Mouse (Mus musculus) testis, adult 2 months (tissue): ENCODE data around the gene Rtkn. TPM values are rescaled to one million over a fixed set of nuclear protein-coding genes. Genes with fewer than 3 reads are reported as not detected.

ENCODE experiments used
- H3K27ac ChIP-seq: fragments of 200-500 bp; 2 replicates; pipeline ENCODE4 v1.5.1; 2012; ENCODE audit warnings: low read depth, low read length; ENCODE audit not compliant: control insufficient read depth, insufficient read depth
- H3K27me3 ChIP-seq: fragments of 200-500 bp; 2 replicates; pipeline ENCODE4 v1.6.1; 2012; ENCODE audit warnings: mild to moderate bottlenecking, low read length, moderate library complexity; ENCODE audit not compliant: control insufficient read depth, insufficient read depth
- H3K36me3 ChIP-seq: fragments of 200-500 bp; 2 replicates; pipeline ENCODE4 v1.6.1; 2012; ENCODE audit warnings: mild to moderate bottlenecking, low read length; ENCODE audit not compliant: control insufficient read depth, insufficient read depth
- H3K4me1 ChIP-seq: fragments of 200-500 bp; 2 replicates; pipeline ENCODE4 v1.6.1; 2012; ENCODE audit warnings: low read length; ENCODE audit not compliant: control insufficient read depth, insufficient read depth
- H3K4me3 ChIP-seq: fragments of 200-500 bp; 2 replicates; pipeline ENCODE4 v1.5.1; 2012; ENCODE audit warnings: low read depth, mild to moderate bottlenecking, low read length, moderate library complexity, mixed read lengths; ENCODE audit not compliant: control insufficient read depth
- CTCF ChIP-seq: fragments of 200-500 bp; IDR thresholded peaks from 2 replicates; pipeline ENCODE4 v1.5.1; 2012; ENCODE audit warnings: low read depth, mild to moderate bottlenecking, inconsistent platforms, low read length, moderate library complexity; ENCODE audit not compliant: control insufficient read depth, insufficient read depth, insufficient replicate concordance
- POLR2A ChIP-seq: fragments of 200-500 bp; IDR thresholded peaks from 2 replicates; pipeline ENCODE4 v1.6.1; 2012; ENCODE audit warnings: low read depth, mild to moderate bottlenecking, inconsistent platforms, low read length, moderate library complexity; ENCODE audit not compliant: control insufficient read depth
- polyA plus RNA-seq: library from polyadenylated mRNA; depleted of rRNA; stranded (reverse); fragments of >200 nt; gene quantifications from 2 replicates; pipeline ENCODE4 v1.2.3, GENCODE M21; 2012; rRNA removed

The Rtkn gene
- polyA plus RNA-seq = 13.2 and 19.2 TPM in 2 replicates

DNA sequence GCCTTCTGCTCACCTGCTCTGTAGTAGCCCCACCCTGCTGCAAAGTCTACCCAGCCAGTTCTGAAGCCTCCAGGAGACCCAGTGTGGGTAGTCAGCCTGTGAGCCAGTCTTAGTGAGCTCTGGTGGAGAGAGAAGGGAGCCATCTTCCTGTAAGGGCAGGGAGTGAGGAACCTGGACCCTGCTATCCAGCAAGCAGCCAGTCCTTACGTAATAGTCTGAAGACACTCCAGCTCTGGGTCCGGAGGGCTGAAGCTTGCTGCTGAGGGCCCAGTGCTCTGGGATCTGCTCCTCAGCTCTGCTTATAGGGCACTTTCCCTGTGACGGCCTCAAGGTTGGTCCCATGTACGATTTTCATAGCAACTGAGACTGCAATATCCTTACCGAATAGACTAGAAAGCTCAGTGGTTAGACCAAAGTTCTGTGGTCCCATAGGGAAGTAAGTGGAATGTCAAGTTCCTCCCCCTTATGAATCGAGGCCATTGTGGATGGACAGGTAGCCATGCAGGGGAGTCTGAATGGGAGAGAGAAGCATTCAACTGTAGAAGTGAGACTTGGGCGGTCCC is at the start of gene Rtkn:
Rtkn (plus strand) TSS at position 513 of the 563 bp plus-strand sequence.
- no peak for TF ChIP-seq POLR2A
- no peak for TF ChIP-seq CTCF
- Histone ChIP-seq H3K36me3 (no peaks in the 10 kb centered on the region), H3K27me3 (no peaks in the 10 kb centered on the region), H3K4me1 (peaks cover 29% of the 10 kb centered on the region), H3K4me3 (peak within 1 kb of the TSS; percentile 2), H3K27ac (peak within 1 kb of the TSS; percentile 69; the same call in 1 of the 2 replicates)

- Histone ChIP-seq H3K4me1 (peaks cover 12% of the 10 kb centered on the region), H3K27me3 (no peaks in the 10 kb centered on the region; the same call in 1 of the 2 replicates), H3K36me3 (no peaks in the 10 kb centered on the region; the same call in 1 of the 2 replicates), H3K27ac (no peak within 1 kb of the TSS), H3K4me3 (peak within 1 kb of the TSS; percentile 42)
- no peak for TF ChIP-seq POLR2A
- TF ChIP-seq CTCF = no peak
Measured at GRCm38 (mm10) chr6:83086121-83087035, 48.9 kb upstream of the Rtkn start, which contains the start of gene Lbx2. Gene Lbx2 (plus strand): TSS chr6:83086367.

GRCm38 (mm10) chr6:83087205-83087925 is 47.9 kb upstream of the Rtkn start:
- Histone ChIP-seq H3K4me1 (peaks cover 12% of the 10 kb centered on the region), H3K27me3 (no peaks in the 10 kb centered on the region; the same call in 1 of the 2 replicates), H3K36me3 (no peaks in the 10 kb centered on the region), H3K27ac (no peak overlapping the region), H3K4me3 (peak overlapping the region; percentile 42)
- TF ChIP-seq CTCF = no peak
- TF ChIP-seq POLR2A = no peak

DNA sequence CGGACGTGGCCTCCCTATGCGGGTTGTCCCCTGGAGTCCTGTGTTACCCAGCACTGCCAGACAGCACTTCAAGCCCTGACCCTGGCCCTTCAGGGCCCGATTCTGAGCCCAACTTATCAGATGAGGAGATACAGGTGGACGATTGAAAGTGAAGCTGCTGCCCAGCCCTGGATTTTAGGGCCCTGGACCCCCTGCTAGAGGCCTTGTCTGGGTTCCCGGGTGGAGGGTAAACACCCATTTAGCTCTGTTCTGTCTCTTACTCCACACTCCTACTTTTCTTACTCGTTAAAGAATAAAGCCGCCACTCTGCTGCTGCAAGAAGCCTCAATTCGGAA is 47.4 kb upstream of the Rtkn start:
- Histone ChIP-seq H3K4me1 (peaks cover 12% of the 10 kb centered on the region), H3K36me3 (no peaks in the 10 kb centered on the region), H3K27ac (no peak overlapping the region), H3K4me3 (no peak overlapping the region; the same call in 1 of the 2 replicates), H3K27me3 (no peaks in the 10 kb centered on the region; the same call in 1 of the 2 replicates)
- TF ChIP-seq CTCF (no peak), POLR2A (no peak)

GRCm38 (mm10) chr6:83092416-83093127 is 42.7 kb upstream of the Rtkn start:
- peaks cover 4% of the 10 kb centered on the region for H3K4me1 ChIP-seq
- H3K36me3 ChIP-seq = no peaks in the 10 kb centered on the region
- H3K27me3 ChIP-seq = no peaks in the 10 kb centered on the region; the same call in 1 of the 2 replicates
- TF ChIP-seq CTCF = no peak
- no peak for TF ChIP-seq POLR2A
- H3K4me3 ChIP-seq = no peak overlapping the region
- no peak overlapping the region for H3K27ac ChIP-seq

DNA sequence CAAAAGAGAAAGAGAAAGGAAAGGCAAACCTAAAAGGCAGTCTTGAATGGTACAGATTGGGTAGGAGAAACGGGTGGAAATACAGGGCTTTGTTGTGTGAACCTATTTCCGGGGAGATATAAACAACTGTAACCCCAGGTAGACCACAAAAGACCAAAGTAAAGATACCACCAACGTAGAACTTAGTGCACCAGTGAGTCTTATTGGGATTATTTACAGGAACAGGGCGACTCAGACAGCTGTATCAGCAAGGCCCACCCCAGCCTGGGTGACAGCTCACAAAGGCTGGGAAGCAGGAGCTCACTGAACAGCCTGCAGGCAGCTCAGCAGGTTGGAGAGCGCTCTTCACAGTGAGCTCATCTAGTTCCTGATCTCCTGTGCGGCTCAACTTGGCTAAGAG is 39.3 kb upstream of the Rtkn start:
- no peak for TF ChIP-seq CTCF
- no peak for TF ChIP-seq POLR2A
- Histone ChIP-seq H3K27me3 (no peaks in the 10 kb centered on the region), H3K4me3 (no peak overlapping the region), H3K36me3 (no peaks in the 10 kb centered on the region), H3K27ac (no peak overlapping the region), H3K4me1 (peaks cover 4% of the 10 kb centered on the region)

GRCm38 (mm10) chr6:83098411-83098810 is 36.9 kb upstream of the Rtkn start:
- Histone ChIP-seq H3K36me3 (no peaks in the 10 kb centered on the region), H3K27me3 (no peaks in the 10 kb centered on the region), H3K4me3 (no peak overlapping the region), H3K4me1 (peaks cover 18% of the 10 kb centered on the region), H3K27ac (0 out of 2 replicates have a peak overlapping the region, but pooled peaks have one; percentile 0)
- TF ChIP-seq CTCF (no peak), POLR2A (no peak)
